Mouse (Mus musculus): ENCODE data around the gene Ccdc172. TPM values are rescaled to one million over a fixed set of nuclear protein-coding genes. Genes with fewer than 3 reads are reported as not detected.

The Ccdc172 gene
- polyA plus RNA-seq, 2 experiments, result not detected

GRCm38 (mm10) chr19:58482373-58482977 lies 29.3 kb upstream of the Ccdc172 start:
- Histone ChIP-seq H3K4me2 (replicated peaks; ENCODE audit: low read depth, low read length, severe bottlenecking) (no peak overlapping the region), H3K27ac (replicated peaks; ENCODE audit: low read depth, low read length) (no peak overlapping the region), H3K9ac (ENCODE audit: low read depth, low read length, severe bottlenecking) (no peak overlapping the region), H3K4me3 (replicated peaks; ENCODE audit: low read length) (no peak overlapping the region), H3K27me3 (ENCODE audit: control insufficient read depth, insufficient read depth, low read length) (no peaks in the 10 kb centered on the region), H3K4me1 (ENCODE audit: control insufficient read depth, insufficient read depth, low read length) (peaks cover 3% of the 10 kb centered on the region; the same call in 1 of the 2 replicates), H3K9me3 (ENCODE audit: control insufficient read depth, low read length) (peaks cover 12% of the 10 kb centered on the region), H3K36me3 (ENCODE audit: control insufficient read depth, insufficient read depth, low read length) (no peaks in the 10 kb centered on the region)
- WGBS, result 62% methylated on average over 9 of the region's 9 CpGs
- DNase-seq (ENCODE audit: low spot score) (no peak), ATAC-seq (ENCODE audit: low FRiP score, low read depth) (no peak)
- TF ChIP-seq POLR2A (IDR thresholded peaks at IDR 0.05; ENCODE audit: borderline replicate concordance, extremely low read depth, insufficient read depth, insufficient read length), result no peak

- WGBS, result 38% methylated on average over 2 of the region's 2 CpGs
- Histone ChIP-seq H3K27ac (replicated peaks; ENCODE audit: low read depth, low read length) (0 out of 2 replicates have a peak overlapping the region, but pooled peaks have one; percentile 2), H3K4me2 (replicated peaks; ENCODE audit: low read depth, low read length, severe bottlenecking) (no peak overlapping the region), H3K9ac (ENCODE audit: low read depth, low read length, severe bottlenecking) (0 out of 2 replicates have a peak overlapping the region, but pooled peaks have one; percentile 12), H3K9me3 (ENCODE audit: control insufficient read depth, low read length) (peaks cover 3% of the 10 kb centered on the region; the same call in 1 of the 2 replicates), H3K4me3 (replicated peaks; ENCODE audit: low read length) (no peak overlapping the region), H3K27me3 (ENCODE audit: control insufficient read depth, insufficient read depth, low read length) (no peaks in the 10 kb centered on the region), H3K4me1 (ENCODE audit: control insufficient read depth, insufficient read depth, low read length) (peaks cover 3% of the 10 kb centered on the region; the same call in 1 of the 2 replicates), H3K36me3 (ENCODE audit: control insufficient read depth, insufficient read depth, low read length) (no peaks in the 10 kb centered on the region)
- TF ChIP-seq POLR2A (IDR thresholded peaks at IDR 0.05; ENCODE audit: borderline replicate concordance, extremely low read depth, insufficient read depth, insufficient read length), result no peak
- no peak for ATAC-seq (ENCODE audit: low FRiP score, low read depth)
- DNase-seq (ENCODE audit: low spot score), result no peak
These were observed 25.1 kb upstream of the Ccdc172 start for GRCm38 (mm10) chr19:58486686-58487085.

GRCm38 (mm10) chr19:58497106-58497505 lies 14.7 kb upstream of the Ccdc172 start:
- H3K9ac ChIP-seq (ENCODE audit: low read depth, low read length, severe bottlenecking), result no peak overlapping the region
- H3K27ac ChIP-seq (replicated peaks; ENCODE audit: low read depth, low read length), result no peak overlapping the region
- no peaks in the 10 kb centered on the region for H3K36me3 ChIP-seq (ENCODE audit: control insufficient read depth, insufficient read depth, low read length)
- no peak overlapping the region for H3K4me3 ChIP-seq (replicated peaks; ENCODE audit: low read length)
- H3K4me2 ChIP-seq (replicated peaks; ENCODE audit: low read depth, low read length, severe bottlenecking), result no peak overlapping the region
- H3K27me3 ChIP-seq (ENCODE audit: control insufficient read depth, insufficient read depth, low read length), result no peaks in the 10 kb centered on the region
- TF ChIP-seq POLR2A (IDR thresholded peaks at IDR 0.05; ENCODE audit: borderline replicate concordance, extremely low read depth, insufficient read depth, insufficient read length), result no peak
- DNase-seq (ENCODE audit: low spot score) (no peak), ATAC-seq (ENCODE audit: low FRiP score, low read depth) (no peak)
- H3K9me3 ChIP-seq (ENCODE audit: control insufficient read depth, low read length), result no peaks in the 10 kb centered on the region
- WGBS, result 42% methylated on average over 3 of the region's 3 CpGs
- no peaks in the 10 kb centered on the region for H3K4me1 ChIP-seq (ENCODE audit: control insufficient read depth, insufficient read depth, low read length)

- H3K27ac ChIP-seq (replicated peaks; ENCODE audit: low read depth, low read length), result no peak overlapping the region
- no peak overlapping the region for H3K9ac ChIP-seq (ENCODE audit: low read depth, low read length, severe bottlenecking)
- DNase-seq (ENCODE audit: low spot score) (peak; percentile 20), ATAC-seq (ENCODE audit: low FRiP score, low read depth) (no peak)
- no peak overlapping the region for H3K4me2 ChIP-seq (replicated peaks; ENCODE audit: low read depth, low read length, severe bottlenecking)
- H3K36me3 ChIP-seq (ENCODE audit: control insufficient read depth, insufficient read depth, low read length), result no peaks in the 10 kb centered on the region
- TF ChIP-seq POLR2A (IDR thresholded peaks at IDR 0.05; ENCODE audit: borderline replicate concordance, extremely low read depth, insufficient read depth, insufficient read length), result no peak
- no peak overlapping the region for H3K4me3 ChIP-seq (replicated peaks; ENCODE audit: low read length)
- WGBS, result 75% methylated on average over 3 of the region's 3 CpGs
- no peaks in the 10 kb centered on the region for H3K4me1 ChIP-seq (ENCODE audit: control insufficient read depth, insufficient read depth, low read length)
- H3K27me3 ChIP-seq (ENCODE audit: control insufficient read depth, insufficient read depth, low read length), result no peaks in the 10 kb centered on the region
- H3K9me3 ChIP-seq (ENCODE audit: control insufficient read depth, low read length), result no peaks in the 10 kb centered on the region
These were observed 12.3 kb upstream of the Ccdc172 start for GRCm38 (mm10) chr19:58499420-58499966.

- Histone ChIP-seq H3K27me3 (ENCODE audit: control insufficient read depth, insufficient read depth, low read length) (no peaks in the 10 kb centered on the region), H3K9me3 (ENCODE audit: control insufficient read depth, low read length) (no peaks in the 10 kb centered on the region), H3K27ac (replicated peaks; ENCODE audit: low read depth, low read length) (no peak overlapping the region), H3K4me1 (ENCODE audit: control insufficient read depth, insufficient read depth, low read length) (no peaks in the 10 kb centered on the region), H3K36me3 (ENCODE audit: control insufficient read depth, insufficient read depth, low read length) (no peaks in the 10 kb centered on the region), H3K4me2 (replicated peaks; ENCODE audit: low read depth, low read length, severe bottlenecking) (no peak overlapping the region), H3K4me3 (replicated peaks; ENCODE audit: low read length) (no peak overlapping the region), H3K9ac (ENCODE audit: low read depth, low read length, severe bottlenecking) (no peak overlapping the region)
- no peak for TF ChIP-seq POLR2A (IDR thresholded peaks at IDR 0.05; ENCODE audit: borderline replicate concordance, extremely low read depth, insufficient read depth, insufficient read length)
- WGBS, result 83% methylated on average over 2 of the region's 2 CpGs
- DNase-seq (ENCODE audit: low spot score) (no peak), ATAC-seq (ENCODE audit: low FRiP score, low read depth) (no peak)
These were observed 11.7 kb upstream of the Ccdc172 start for GRCm38 (mm10) chr19:58500049-58500448.
